Mouse (Mus musculus) mature B cell (primary cell): ENCODE data around the gene Rnf223.
"Not testable (repeated sequence)": the region's sequence is repeated elsewhere in the genome, so short reads cannot be mapped to it uniquely, and the experiment has no call there.

ENCODE experiments used
- in situ Hi-C: fragments of 300-500 bp; cut with MboI; formaldehyde crosslinking; loops from 2 replicates; pipeline ENCODE4 v1.14.3; 2019

The Rnf223 gene

GRCm38 (mm10) chr4:156128746-156129145 lies 1.6 kb upstream of the Rnf223 start:
- in situ Hi-C loops, result no loop called here

- in situ Hi-C loops, result no loop called here
Measured at GRCm38 (mm10) chr4:156130940-156131339, 627 bp downstream of the Rnf223 start.

- in situ Hi-C loops, result no loop called here
Measured at GRCm38 (mm10) chr4:156133334-156133733, 3.0 kb downstream of the Rnf223 start.

- in situ Hi-C loops, result no loop called here
Measured at GRCm38 (mm10) chr4:156133943-156134605, 3.8 kb downstream of the Rnf223 start.

GRCm38 (mm10) chr4:156135112-156135511 lies 4.8 kb downstream of the Rnf223 start:
- in situ Hi-C loops, result no loop called here

GRCm38 (mm10) chr4:156135801-156136200 lies 5.5 kb downstream of the Rnf223 start:
- in situ Hi-C loops, result no loop called here

GRCm38 (mm10) chr4:156136285-156137100 lies 6.2 kb downstream of the Rnf223 start:
- in situ Hi-C loops, result no loop called here

- in situ Hi-C loops, result not testable (repeated sequence)
Measured at GRCm38 (mm10) chr4:156150887-156151286, 20.6 kb downstream of the Rnf223 start.

- in situ Hi-C loops, result no loop called here
Measured at GRCm38 (mm10) chr4:156154771-156155170, 24.5 kb downstream of the Rnf223 start.

GRCm38 (mm10) chr4:156166477-156166876 lies 36.2 kb downstream of the Rnf223 start:
- in situ Hi-C loops, result no loop called here

GRCm38 (mm10) chr4:156168611-156169010 lies 38.3 kb downstream of the Rnf223 start:
- in situ Hi-C loops, result no loop called here

GRCm38 (mm10) chr4:156169129-156169528 lies 38.8 kb downstream of the Rnf223 start:
- in situ Hi-C loops, result no loop called here

GRCm38 (mm10) chr4:156171828-156172227 lies 41.5 kb downstream of the Rnf223 start:
- in situ Hi-C loops, result no loop called here

- in situ Hi-C loops, result no loop called here
Measured at GRCm38 (mm10) chr4:156177630-156178029, 47.3 kb downstream of the Rnf223 start.
